Mouse (Mus musculus): ENCODE results near the gene Atpaf2. TPM values are rescaled to one million over a fixed set of nuclear protein-coding genes. Genes with fewer than 3 reads are reported as not detected.
A peak's percentile ranks its signal among the peaks of the same experiment; 100 is the strongest.

Atpaf2 gene
- polyA plus RNA-seq, 1 experiment from 2014 or later = 53.4 TPM

DNA sequence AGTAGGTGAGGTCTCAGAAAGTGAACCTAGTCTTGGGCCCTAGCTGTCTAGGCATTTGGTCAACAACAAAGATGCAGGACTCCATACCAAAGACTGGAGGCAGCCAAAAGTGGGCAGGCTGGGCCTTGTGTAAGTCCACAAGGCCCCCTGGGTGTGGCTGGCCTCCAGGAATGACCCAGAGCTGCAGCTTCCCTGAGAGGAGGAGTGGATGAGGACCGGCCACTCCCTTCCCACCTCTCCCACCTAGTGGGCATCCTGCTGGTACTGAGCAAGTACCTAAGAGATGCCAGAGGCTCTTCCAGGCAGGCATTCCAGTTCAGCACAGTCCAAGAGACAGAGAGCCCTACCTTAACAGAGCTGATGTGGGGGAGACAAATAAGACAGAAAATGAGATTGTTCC is 58.3 kb downstream of the Atpaf2 start:
- ATAC-seq = no peak

DNA sequence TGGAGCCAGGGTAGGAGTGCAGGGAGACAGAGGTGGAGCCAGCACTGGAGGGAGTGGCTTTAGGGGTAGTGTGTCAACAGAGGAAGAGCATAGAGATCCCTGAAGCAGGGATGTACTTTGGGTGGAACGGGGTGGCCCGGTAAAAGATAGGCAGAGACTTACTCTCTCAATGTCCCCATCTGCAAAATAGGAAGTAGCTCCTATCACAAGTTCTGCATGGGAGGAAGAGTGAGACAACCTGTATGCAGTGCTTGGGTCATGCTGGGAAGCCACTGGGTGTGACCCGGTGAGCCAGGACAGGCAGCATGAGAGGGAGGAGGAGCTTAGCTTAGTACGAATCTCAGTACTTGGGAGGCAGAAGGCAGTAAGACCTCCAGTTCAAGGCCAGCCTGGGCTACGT is 59.1 kb downstream of the Atpaf2 start:
- H3K9me3 ChIP-seq (ENCODE audit: control insufficient read depth, low read length) = no peaks in the 10 kb centered on the region
- H3K4me3 ChIP-seq (replicated peaks; ENCODE audit: low read length) = no peak overlapping the region
- ATAC-seq = no peak
- no peak overlapping the region for H3K4me2 ChIP-seq (ENCODE audit: low read length)
- H3K9ac ChIP-seq (replicated peaks; ENCODE audit: low read depth, low read length) = no peak overlapping the region
- 73% methylated on average over 5 of the region's 5 CpGs for WGBS
- no peaks in the 10 kb centered on the region for H3K27me3 ChIP-seq (replicated peaks; ENCODE audit: control insufficient read depth, insufficient read depth, low read length)
- no peaks in the 10 kb centered on the region for H3K36me3 ChIP-seq (ENCODE audit: control insufficient read depth, insufficient read depth)
- no peak overlapping the region for H3K27ac ChIP-seq (ENCODE audit: low read length)
- H3K4me1 ChIP-seq (replicated peaks; ENCODE audit: control insufficient read depth, insufficient read depth, low read length) = no peaks in the 10 kb centered on the region

More for the DNA sequence above, 58.3 kb downstream of the Atpaf2 start:
- Histone ChIP-seq H3K9me3 (ENCODE audit: control insufficient read depth, low read length) (no peaks in the 10 kb centered on the region), H3K9ac (replicated peaks; ENCODE audit: low read depth, low read length) (no peak overlapping the region), H3K4me2 (ENCODE audit: low read length) (no peak overlapping the region), H3K27me3 (replicated peaks; ENCODE audit: control insufficient read depth, insufficient read depth, low read length) (no peaks in the 10 kb centered on the region), H3K4me3 (replicated peaks; ENCODE audit: low read length) (no peak overlapping the region), H3K27ac (ENCODE audit: low read length) (no peak overlapping the region), H3K4me1 (replicated peaks; ENCODE audit: control insufficient read depth, insufficient read depth, low read length) (no peaks in the 10 kb centered on the region), H3K36me3 (ENCODE audit: control insufficient read depth, insufficient read depth) (no peaks in the 10 kb centered on the region)
- 67% methylated on average over 1 of the region's 1 CpGs for WGBS

DNA sequence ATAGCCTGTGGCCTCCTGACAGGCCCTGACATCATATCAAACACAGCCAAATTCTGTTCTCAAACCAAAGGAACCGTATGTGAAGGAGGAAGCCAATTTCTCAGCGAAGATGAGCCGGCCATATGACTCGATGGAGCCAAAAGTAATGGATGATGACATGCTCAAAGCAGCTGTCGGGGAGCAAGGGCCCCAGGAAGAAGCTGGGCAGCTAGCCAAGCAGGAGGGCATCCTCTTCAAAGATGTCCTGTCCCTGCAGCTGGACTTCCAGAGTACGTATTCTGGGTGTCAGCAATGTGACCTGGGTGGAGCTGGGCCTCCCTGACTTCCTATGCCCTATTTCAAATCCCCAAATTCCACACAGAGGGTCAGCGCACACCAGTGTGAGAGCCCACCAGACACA is 59.7 kb downstream of the Atpaf2 start:
- Histone ChIP-seq H3K27me3 (replicated peaks; ENCODE audit: control insufficient read depth, insufficient read depth, low read length) (no peaks in the 10 kb centered on the region), H3K4me1 (replicated peaks; ENCODE audit: control insufficient read depth, insufficient read depth, low read length) (0 out of 2 replicates have a peak, but pooled peaks cover under 1% of the 10 kb centered on the region)
- WGBS = 76% methylated on average over 7 of the region's 7 CpGs

DNA sequence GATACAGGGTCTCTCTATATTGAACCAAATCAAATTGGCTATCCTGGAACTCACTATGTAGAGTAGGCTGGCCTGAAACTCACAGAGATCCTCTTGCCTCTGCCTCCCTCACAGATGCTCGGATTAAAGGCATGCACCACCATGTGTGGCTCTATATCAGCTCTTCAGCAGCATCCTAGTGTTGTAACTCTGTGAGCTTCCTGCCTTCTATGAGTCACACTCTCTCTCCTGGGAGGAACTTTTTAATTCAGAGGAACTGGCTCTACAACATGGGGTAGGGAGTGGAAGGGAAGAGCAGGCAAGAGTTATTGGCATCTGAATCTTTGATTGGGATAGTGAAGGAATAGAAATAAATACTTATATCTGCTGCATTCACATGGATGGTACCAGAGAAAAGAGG is 61.1 kb downstream of the Atpaf2 start:
- H3K27ac ChIP-seq (ENCODE audit: low read length) = no peak overlapping the region
- no peak overlapping the region for H3K9ac ChIP-seq (replicated peaks; ENCODE audit: low read depth, low read length)
- no peak for ATAC-seq
- no peak overlapping the region for H3K4me2 ChIP-seq (ENCODE audit: low read length)
- H3K9me3 ChIP-seq (ENCODE audit: control insufficient read depth, low read length) = no peaks in the 10 kb centered on the region
- no peak overlapping the region for H3K4me3 ChIP-seq (replicated peaks; ENCODE audit: low read length)
- no peaks in the 10 kb centered on the region for H3K27me3 ChIP-seq (replicated peaks; ENCODE audit: control insufficient read depth, insufficient read depth, low read length)
- peaks cover 3% of the 10 kb centered on the region for H3K4me1 ChIP-seq (replicated peaks; ENCODE audit: control insufficient read depth, insufficient read depth, low read length)
- 37% methylated on average over 1 of the region's 1 CpGs for WGBS
- H3K36me3 ChIP-seq (ENCODE audit: control insufficient read depth, insufficient read depth) = no peaks in the 10 kb centered on the region

More for the DNA sequence above, 59.7 kb downstream of the Atpaf2 start:
- Histone ChIP-seq H3K36me3 (ENCODE audit: control insufficient read depth, insufficient read depth) (no peaks in the 10 kb centered on the region), H3K9me3 (ENCODE audit: control insufficient read depth, low read length) (no peaks in the 10 kb centered on the region), H3K27ac (ENCODE audit: low read length) (no peak overlapping the region), H3K4me3 (replicated peaks; ENCODE audit: low read length) (no peak overlapping the region), H3K4me2 (ENCODE audit: low read length) (no peak overlapping the region), H3K9ac (replicated peaks; ENCODE audit: low read depth, low read length) (no peak overlapping the region)
- no peak for ATAC-seq

DNA sequence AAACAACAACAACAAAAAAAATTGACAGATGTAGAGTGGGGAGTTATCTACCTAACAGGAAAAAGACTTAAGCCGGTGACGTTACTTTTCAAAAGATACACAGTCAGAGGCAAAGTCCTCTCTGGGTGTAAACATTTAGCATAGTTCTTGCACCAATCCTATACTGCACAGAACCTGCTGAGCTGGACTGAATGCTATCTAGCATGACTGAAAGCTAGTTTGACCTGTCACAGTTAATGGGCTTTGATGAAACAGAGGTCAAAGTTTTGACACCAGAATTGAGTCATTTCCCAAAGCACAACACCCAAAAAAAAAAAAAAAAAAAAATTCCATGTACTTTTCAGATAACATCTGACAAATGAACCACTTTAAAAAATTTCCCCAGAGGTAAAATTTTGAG is 62.3 kb downstream of the Atpaf2 start:
- no peaks in the 10 kb centered on the region for H3K36me3 ChIP-seq (ENCODE audit: control insufficient read depth, insufficient read depth)
- no peak overlapping the region for H3K4me2 ChIP-seq (ENCODE audit: low read length)
- H3K9me3 ChIP-seq (ENCODE audit: control insufficient read depth, low read length) = no peaks in the 10 kb centered on the region
- H3K27ac ChIP-seq (ENCODE audit: low read length) = no peak overlapping the region
- no peaks in the 10 kb centered on the region for H3K27me3 ChIP-seq (replicated peaks; ENCODE audit: control insufficient read depth, insufficient read depth, low read length)
- no peak for ATAC-seq
- 97% methylated on average over 2 of the region's 2 CpGs for whole genome bisulfite sequencing
- H3K4me3 ChIP-seq (replicated peaks; ENCODE audit: low read length) = no peak overlapping the region
- H3K4me1 ChIP-seq (replicated peaks; ENCODE audit: control insufficient read depth, insufficient read depth, low read length) = peaks cover 13% of the 10 kb centered on the region
- no peak overlapping the region for H3K9ac ChIP-seq (replicated peaks; ENCODE audit: low read depth, low read length)

DNA sequence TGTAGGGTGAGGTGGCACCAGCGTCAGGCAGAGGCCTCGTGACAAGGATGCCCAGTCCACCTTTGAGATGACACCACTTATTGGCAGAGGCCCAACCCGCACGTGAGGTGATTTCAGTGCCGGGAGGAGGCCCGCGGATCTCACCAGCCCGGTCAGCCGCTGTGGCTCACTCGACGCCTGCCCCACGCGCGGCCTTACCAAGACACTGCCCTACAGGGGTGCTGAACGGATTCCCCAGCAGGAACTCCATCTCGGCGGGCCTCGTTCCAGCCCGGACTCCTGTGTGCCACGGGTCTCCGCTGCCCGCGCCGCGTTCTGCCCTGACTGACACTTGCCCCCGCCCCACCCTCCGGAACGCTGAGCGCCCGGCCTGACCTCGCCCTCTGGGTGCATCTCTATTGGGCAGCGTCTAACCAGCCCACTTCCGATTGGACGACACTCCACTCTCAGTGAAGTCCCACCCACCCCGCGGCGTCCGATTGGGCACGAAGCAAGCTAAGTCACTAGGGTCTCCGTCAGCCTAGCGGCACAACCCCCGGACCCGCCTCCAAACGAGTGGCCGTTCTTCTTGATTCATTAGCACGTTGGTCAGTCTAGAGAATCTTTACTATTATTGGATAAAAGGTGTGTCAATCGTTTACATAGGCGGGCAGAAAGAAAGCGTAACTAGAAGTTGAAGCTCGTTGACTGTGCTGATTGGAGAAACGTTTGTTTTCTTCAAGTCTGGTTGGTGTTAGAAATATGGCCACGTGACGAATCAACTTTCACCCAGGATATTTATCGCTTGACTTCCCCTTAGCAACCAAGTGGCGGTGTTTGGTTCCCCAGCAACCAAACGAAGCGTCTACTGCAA is 65.5 kb downstream of the Atpaf2 start, which contains the start of the genes Tom1l2 and Drc3:
TSS of gene Tom1l2 (minus strand) at position 347 of the 853 bp plus-strand sequence.
TSS of gene Drc3 (plus strand) at position 771 of the 853 bp plus-strand sequence.
- ATAC-seq = peak; percentile 100

DNA sequence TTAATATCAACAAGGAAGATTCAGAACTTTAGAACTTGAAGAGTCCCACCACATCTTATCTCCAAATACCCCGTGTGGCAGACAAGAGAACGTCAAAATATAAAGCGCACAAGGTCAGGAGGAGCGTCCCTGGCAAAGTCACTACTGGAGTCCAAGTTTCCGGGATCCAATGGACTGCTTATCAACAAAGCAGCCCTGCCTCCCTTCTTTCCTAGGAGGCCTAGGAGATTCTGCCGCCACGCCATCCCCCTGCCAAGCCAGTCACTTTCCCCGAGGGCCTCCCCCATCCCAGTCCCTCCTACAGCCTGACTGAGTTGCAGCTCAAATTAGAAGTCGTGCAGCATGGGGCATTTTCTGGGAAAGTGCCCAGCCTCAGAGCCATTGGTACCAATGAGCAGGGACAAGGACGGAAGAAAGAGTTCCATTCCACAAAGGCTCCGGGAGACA is 66.3 kb downstream of the Atpaf2 start:
- H3K9ac ChIP-seq (replicated peaks; ENCODE audit: low read depth, low read length) = peak overlapping the region; percentile 71
- no peaks in the 10 kb centered on the region for H3K27me3 ChIP-seq (replicated peaks; ENCODE audit: control insufficient read depth, insufficient read depth, low read length)
- H3K4me3 ChIP-seq (replicated peaks; ENCODE audit: low read length) = peak overlapping the region; percentile 85
- H3K4me1 ChIP-seq (replicated peaks; ENCODE audit: control insufficient read depth, insufficient read depth, low read length) = peaks cover 16% of the 10 kb centered on the region
- no peak overlapping the region; the same call in 1 of the 2 replicates for H3K27ac ChIP-seq (ENCODE audit: low read length)
- H3K36me3 ChIP-seq (ENCODE audit: control insufficient read depth, insufficient read depth) = no peaks in the 10 kb centered on the region
- H3K4me2 ChIP-seq (ENCODE audit: low read length) = peak overlapping the region; percentile 62
- WGBS = 23% methylated on average over 11 of the region's 11 CpGs
- no peaks in the 10 kb centered on the region for H3K9me3 ChIP-seq (ENCODE audit: control insufficient read depth, low read length)
- ATAC-seq = no peak

More for the DNA sequence above, 65.5 kb downstream of the Atpaf2 start, which contains the start of the genes Tom1l2 and Drc3:
- H3K27ac ChIP-seq (ENCODE audit: low read length) = peak within 1 kb of the TSS; percentile 59
- no peaks in the 10 kb centered on the region for H3K36me3 ChIP-seq (ENCODE audit: control insufficient read depth, insufficient read depth)
- H3K9me3 ChIP-seq (ENCODE audit: control insufficient read depth, low read length) = no peaks in the 10 kb centered on the region
- under 1% methylated on average over 57 of the region's 57 CpGs for WGBS
- H3K9ac ChIP-seq (replicated peaks; ENCODE audit: low read depth, low read length) = peak within 1 kb of the TSS; percentile 71
- H3K4me3 ChIP-seq (replicated peaks; ENCODE audit: low read length) = peak within 1 kb of the TSS; percentile 85
- H3K4me1 ChIP-seq (replicated peaks; ENCODE audit: control insufficient read depth, insufficient read depth, low read length) = peaks cover 16% of the 10 kb centered on the region
- no peaks in the 10 kb centered on the region for H3K27me3 ChIP-seq (replicated peaks; ENCODE audit: control insufficient read depth, insufficient read depth, low read length)
- peak within 1 kb of the TSS; percentile 62 for H3K4me2 ChIP-seq (ENCODE audit: low read length)

DNA sequence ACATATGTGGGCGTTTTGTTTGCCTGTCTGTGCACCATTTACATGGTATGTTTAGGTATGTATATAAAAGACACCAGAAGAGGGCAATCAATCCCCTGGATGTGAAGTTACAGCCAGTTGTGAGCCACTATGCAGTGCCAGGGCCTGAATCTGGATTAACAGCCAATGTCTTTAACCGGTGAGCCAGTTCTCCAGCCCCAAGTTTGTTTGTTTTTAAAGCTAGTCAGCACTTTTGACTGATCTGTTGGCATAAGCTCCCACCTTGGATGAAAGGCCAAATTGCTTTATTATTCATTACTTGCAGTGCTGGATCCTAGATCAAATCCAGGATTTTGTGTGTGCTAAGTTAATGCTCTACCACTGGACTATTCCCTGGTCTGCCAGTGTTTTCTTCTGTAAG is 66.9 kb downstream of the Atpaf2 start:
- no peak overlapping the region for H3K27ac ChIP-seq (ENCODE audit: low read length)
- H3K36me3 ChIP-seq (ENCODE audit: control insufficient read depth, insufficient read depth) = no peaks in the 10 kb centered on the region
- 53% methylated on average over 2 of the region's 2 CpGs for whole genome bisulfite sequencing
- H3K4me3 ChIP-seq (replicated peaks; ENCODE audit: low read length) = no peak overlapping the region
- no peaks in the 10 kb centered on the region for H3K9me3 ChIP-seq (ENCODE audit: control insufficient read depth, low read length)
- H3K27me3 ChIP-seq (replicated peaks; ENCODE audit: control insufficient read depth, insufficient read depth, low read length) = no peaks in the 10 kb centered on the region
- H3K4me1 ChIP-seq (replicated peaks; ENCODE audit: control insufficient read depth, insufficient read depth, low read length) = peaks cover 19% of the 10 kb centered on the region
- H3K4me2 ChIP-seq (ENCODE audit: low read length) = peak overlapping the region; percentile 62
- no peak overlapping the region for H3K9ac ChIP-seq (replicated peaks; ENCODE audit: low read depth, low read length)
- no peak for ATAC-seq
